Mouse (Mus musculus): Measurements from ENCODE around the gene Mapk10.

GRCm38 (mm10) chr5:103102176-103102575 lies 109.0 kb downstream of the Mapk10 start:
- no peak for TF ChIP-seq CTCF (IDR thresholded peaks at IDR 0.05; ENCODE audit: low read depth)
- TF ChIP-seq EP300 (IDR thresholded peaks at IDR 0.05; ENCODE audit: low read depth): no peak

Data from heart, postnatal 0 days (tissue).